Mouse (Mus musculus): Measurements from ENCODE around the gene Cpm. TPM values are rescaled to one million over a fixed set of nuclear protein-coding genes. Genes with fewer than 3 reads are reported as not detected.

Cpm gene
- polyA plus RNA-seq, 1 experiment, result 13.6 TPM

DNA sequence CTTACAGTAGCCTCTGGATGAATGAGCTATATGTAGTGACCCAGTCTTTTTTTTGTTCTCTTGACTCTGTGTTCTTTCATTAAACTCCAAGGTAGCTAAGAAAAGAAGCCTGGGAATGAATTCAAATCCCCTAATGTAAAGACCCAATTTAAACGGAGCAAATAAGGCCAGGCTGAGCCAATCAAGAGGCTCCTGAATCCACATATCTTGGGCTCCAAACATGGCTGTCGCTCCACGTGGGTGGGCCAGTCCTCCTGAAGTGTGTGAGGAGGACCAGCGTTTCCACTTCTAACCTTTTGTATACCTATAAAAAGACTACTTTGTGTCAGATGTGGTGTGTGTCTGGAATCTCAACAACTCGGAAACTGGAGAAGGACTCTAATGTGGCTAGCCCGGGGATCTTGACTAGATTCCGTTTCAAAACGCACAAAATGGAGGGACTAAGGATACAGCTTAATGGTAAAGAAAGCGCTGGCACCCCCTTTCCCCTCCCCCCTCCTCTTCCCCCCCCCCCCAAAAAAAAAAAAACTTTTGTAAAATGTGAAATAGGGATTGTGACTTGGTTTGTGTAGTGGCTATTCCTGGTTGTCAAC is 98.3 kb downstream of the Cpm start:
- Histone ChIP-seq H3K27me3 (ENCODE audit: control insufficient read depth, insufficient read depth, low read length) (no peaks in the 10 kb centered on the region), H3K27ac (ENCODE audit: insufficient read depth, low read length) (no peak overlapping the region), H3K4me3 (replicated peaks; ENCODE audit: insufficient read depth, low read depth, low read length) (no peak overlapping the region), H3K4me1 (ENCODE audit: control insufficient read depth, insufficient read depth, low read length) (no peaks in the 10 kb centered on the region)
- 88% methylated on average over 9 of the region's 9 CpGs for WGBS
- no peak for DNase-seq
- no peak for TF ChIP-seq CTCF (IDR thresholded peaks at IDR 0.05; ENCODE audit: borderline replicate concordance, insufficient read depth, low read depth, low read length)
- no peak for TF ChIP-seq POLR2A (IDR thresholded peaks at IDR 0.05; ENCODE audit: borderline replicate concordance, insufficient read depth, low read length)

DNA sequence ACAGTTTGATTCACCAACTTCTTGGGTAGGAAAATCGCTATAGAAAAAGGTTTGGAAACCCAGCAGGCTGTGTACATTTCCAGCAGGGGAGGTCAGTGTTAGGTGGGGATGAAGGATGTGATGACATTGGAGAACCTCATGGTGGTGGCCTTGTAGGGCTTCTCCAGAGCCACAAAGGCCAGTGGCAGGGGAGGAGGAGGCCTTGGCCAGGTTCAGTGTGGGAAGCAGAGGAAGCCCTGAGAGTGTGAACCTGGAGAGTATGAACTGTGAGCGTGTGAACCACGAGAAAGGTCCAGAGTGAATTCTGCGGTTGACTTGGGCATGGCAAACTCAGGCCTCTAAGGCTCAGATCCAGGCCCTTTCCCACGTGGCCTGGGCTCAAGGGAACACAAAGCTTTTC is 99.3 kb downstream of the Cpm start:
- TF ChIP-seq CTCF (IDR thresholded peaks at IDR 0.05; ENCODE audit: borderline replicate concordance, insufficient read depth, low read depth, low read length) (no peak), POLR2A (IDR thresholded peaks at IDR 0.05; ENCODE audit: borderline replicate concordance, insufficient read depth, low read length) (no peak)
- Histone ChIP-seq H3K4me1 (ENCODE audit: control insufficient read depth, insufficient read depth, low read length) (no peaks in the 10 kb centered on the region), H3K27ac (ENCODE audit: insufficient read depth, low read length) (no peak overlapping the region), H3K27me3 (ENCODE audit: control insufficient read depth, insufficient read depth, low read length) (no peaks in the 10 kb centered on the region), H3K4me3 (replicated peaks; ENCODE audit: insufficient read depth, low read depth, low read length) (no peak overlapping the region)
- no peak for DNase-seq
- 84% methylated on average over 5 of the region's 5 CpGs for WGBS

DNA sequence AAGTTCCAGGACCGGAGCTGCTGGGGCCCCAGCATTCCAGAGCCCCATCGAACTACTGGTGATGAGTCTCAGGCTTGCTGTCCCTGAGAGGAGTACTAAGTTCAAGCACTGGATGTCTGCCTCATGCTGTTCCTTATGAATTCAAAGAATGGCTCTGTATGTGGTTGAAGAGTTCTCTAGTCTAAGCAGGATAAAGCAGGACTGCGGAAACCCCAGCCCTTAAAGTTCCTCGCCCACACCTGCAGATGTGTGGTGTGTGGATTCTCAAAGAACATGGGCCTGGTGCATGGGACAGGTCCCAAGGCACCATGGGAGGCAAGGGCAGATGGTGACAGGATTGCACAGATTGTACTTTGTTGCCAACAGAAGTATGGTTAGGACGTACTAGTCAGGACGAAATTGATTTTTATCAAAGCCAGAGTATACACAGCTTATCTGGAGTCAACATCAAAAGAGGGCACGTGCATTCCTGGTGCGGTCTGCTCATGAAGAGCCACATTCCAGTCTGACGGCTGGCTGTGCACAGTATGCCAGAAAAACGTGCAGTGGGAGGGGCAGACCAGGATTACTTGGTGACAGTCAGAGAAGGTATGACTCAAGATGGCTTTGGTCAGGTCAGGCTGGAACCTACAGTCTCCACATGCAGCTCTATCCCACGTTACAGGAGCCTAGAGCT is 100.0 kb downstream of the Cpm start:
- H3K4me3 ChIP-seq (replicated peaks; ENCODE audit: insufficient read depth, low read depth, low read length), result no peak overlapping the region
- TF ChIP-seq CTCF (IDR thresholded peaks at IDR 0.05; ENCODE audit: borderline replicate concordance, insufficient read depth, low read depth, low read length) (no peak), POLR2A (IDR thresholded peaks at IDR 0.05; ENCODE audit: borderline replicate concordance, insufficient read depth, low read length) (no peak)
- 61% methylated on average over 11 of the region's 11 CpGs for WGBS
- no peaks in the 10 kb centered on the region for H3K4me1 ChIP-seq (ENCODE audit: control insufficient read depth, insufficient read depth, low read length)
- DNase-seq, result no peak
- H3K27ac ChIP-seq (ENCODE audit: insufficient read depth, low read length), result no peak overlapping the region
- no peaks in the 10 kb centered on the region for H3K27me3 ChIP-seq (ENCODE audit: control insufficient read depth, insufficient read depth, low read length)

DNA sequence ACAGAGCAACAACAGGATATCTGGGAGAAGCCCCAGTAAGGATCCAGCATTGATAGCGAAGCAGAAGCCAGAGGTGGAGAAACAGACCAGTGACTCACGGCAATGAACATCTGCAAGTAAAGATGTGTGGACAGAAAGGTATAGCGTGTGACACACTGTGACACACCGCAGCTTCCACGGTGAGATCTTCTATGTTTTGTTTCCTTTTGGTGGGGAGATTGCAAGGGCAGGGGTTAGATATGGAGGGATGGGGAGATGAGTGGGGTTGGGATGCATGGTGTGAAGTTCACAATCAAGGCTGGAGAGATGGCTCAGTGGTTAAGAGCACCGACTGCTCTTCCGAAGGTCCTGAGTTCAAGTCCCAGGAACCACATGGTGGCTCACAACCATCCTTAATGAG is 100.8 kb downstream of the Cpm start:
- no peaks in the 10 kb centered on the region for H3K4me1 ChIP-seq (ENCODE audit: control insufficient read depth, insufficient read depth, low read length)
- no peak for TF ChIP-seq POLR2A (IDR thresholded peaks at IDR 0.05; ENCODE audit: borderline replicate concordance, insufficient read depth, low read length)
- no peak for TF ChIP-seq CTCF (IDR thresholded peaks at IDR 0.05; ENCODE audit: borderline replicate concordance, insufficient read depth, low read depth, low read length)
- no peaks in the 10 kb centered on the region for H3K27me3 ChIP-seq (ENCODE audit: control insufficient read depth, insufficient read depth, low read length)
- H3K4me3 ChIP-seq (replicated peaks; ENCODE audit: insufficient read depth, low read depth, low read length), result no peak overlapping the region
- no peak overlapping the region for H3K27ac ChIP-seq (ENCODE audit: insufficient read depth, low read length)
- DNase-seq, result no peak
- WGBS, result 95% methylated on average over 7 of the region's 7 CpGs

DNA sequence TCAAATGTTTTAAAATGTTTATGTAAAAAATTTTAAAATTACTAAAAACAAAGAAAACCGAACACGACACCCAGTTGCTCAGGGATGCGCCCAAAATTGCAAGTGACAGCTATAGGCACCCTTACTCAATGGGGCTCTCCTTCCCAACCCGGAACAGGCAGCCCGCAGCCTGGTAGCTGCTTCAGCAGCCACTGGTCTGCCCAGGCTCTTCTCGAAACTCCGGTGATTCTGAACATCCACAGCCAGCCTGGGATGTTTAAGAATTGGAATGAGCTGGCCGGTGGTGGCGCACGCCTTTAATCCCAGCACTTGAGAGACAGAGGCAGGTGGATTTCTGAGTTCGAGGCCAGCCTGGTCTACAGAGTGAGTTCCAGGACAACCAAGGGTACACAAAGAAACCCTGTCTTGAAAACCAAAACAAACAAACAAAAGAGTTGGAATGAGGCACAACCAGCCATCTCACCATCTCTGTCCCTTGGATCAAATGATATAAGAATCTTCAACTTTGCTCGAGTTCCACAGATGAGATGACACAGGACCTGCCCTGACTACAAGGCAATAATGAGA is 101.4 kb downstream of the Cpm start:
- no peaks in the 10 kb centered on the region for H3K4me1 ChIP-seq (ENCODE audit: control insufficient read depth, insufficient read depth, low read length)
- H3K4me3 ChIP-seq (replicated peaks; ENCODE audit: insufficient read depth, low read depth, low read length), result no peak overlapping the region
- DNase-seq, result no peak
- H3K27ac ChIP-seq (ENCODE audit: insufficient read depth, low read length), result no peak overlapping the region
- H3K27me3 ChIP-seq (ENCODE audit: control insufficient read depth, insufficient read depth, low read length), result no peaks in the 10 kb centered on the region
- WGBS, result 95% methylated on average over 12 of the region's 12 CpGs
- TF ChIP-seq POLR2A (IDR thresholded peaks at IDR 0.05; ENCODE audit: borderline replicate concordance, insufficient read depth, low read length), result no peak
- no peak for TF ChIP-seq CTCF (IDR thresholded peaks at IDR 0.05; ENCODE audit: borderline replicate concordance, insufficient read depth, low read depth, low read length)

DNA sequence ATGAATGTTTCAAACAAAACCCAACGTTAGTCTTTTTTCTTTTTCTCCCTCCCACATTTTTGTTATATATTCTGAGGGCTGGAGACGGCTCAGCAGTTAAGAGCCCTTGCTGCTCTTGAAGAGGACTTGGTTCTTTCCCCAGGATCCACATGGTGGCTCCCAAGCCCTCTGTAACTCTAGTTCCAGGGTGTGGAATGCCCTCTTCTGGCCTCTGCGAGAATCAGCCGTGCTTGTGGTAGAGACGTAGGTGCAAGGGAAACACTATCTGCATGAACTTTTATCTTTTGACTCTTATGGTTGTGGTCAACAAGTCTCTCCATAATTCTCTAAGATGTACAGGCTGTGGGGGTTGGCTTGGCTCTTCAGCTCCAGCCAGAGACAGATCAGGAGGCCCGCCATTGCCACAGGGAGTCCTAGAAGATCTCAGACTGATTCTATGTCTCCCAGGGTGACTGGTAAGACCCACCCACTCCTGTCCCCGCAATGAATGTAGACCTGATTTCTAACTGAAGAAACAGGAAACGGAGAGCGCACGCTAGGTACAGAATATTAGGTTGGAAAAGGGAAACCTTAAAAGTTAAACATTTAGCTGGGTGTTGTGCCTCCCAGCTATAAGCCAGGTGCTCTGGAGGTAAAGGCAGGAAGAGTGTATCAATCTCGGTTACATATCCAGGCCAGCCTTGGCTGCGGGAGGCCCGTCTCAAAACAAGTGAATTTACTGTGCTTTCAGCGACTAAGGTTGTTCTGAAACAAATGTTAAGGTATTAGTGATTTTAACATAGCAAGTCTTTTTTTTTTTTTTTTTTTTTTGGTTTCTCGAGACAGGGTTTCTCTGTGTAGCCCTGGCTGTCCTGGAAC is 102.2 kb downstream of the Cpm start:
- no peak overlapping the region for H3K27ac ChIP-seq (ENCODE audit: insufficient read depth, low read length)
- TF ChIP-seq POLR2A (IDR thresholded peaks at IDR 0.05; ENCODE audit: borderline replicate concordance, insufficient read depth, low read length) (no peak), CTCF (IDR thresholded peaks at IDR 0.05; ENCODE audit: borderline replicate concordance, insufficient read depth, low read depth, low read length) (peak; percentile 42; the same call in 1 of the 2 replicates)
- H3K4me3 ChIP-seq (replicated peaks; ENCODE audit: insufficient read depth, low read depth, low read length), result no peak overlapping the region
- no peaks in the 10 kb centered on the region for H3K27me3 ChIP-seq (ENCODE audit: control insufficient read depth, insufficient read depth, low read length)
- H3K4me1 ChIP-seq (ENCODE audit: control insufficient read depth, insufficient read depth, low read length), result no peaks in the 10 kb centered on the region
- 58% methylated on average over 15 of the region's 15 CpGs for WGBS
- peak in 1 of 2 experiments; percentile 25 for DNase-seq

DNA sequence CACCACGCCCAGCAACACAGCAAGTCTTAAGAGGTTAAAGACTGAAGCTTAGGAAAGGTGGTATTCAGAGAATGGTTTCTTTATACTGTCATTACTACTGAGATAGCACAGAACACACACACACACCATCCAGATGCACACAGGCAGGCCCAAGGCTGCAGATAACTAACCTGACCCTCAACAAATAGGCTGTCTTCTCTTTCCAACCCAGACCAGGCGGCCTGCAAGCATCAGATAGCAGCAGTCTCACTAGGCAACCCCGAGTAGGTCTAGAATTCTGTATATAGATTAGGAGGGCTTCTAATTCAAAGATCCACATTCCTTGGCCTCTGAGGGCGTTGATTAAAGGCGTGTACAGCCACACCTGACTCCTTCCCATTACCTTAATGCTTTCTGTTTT is 102.9 kb downstream of the Cpm start:
- Histone ChIP-seq H3K4me3 (replicated peaks; ENCODE audit: insufficient read depth, low read depth, low read length) (no peak overlapping the region), H3K27ac (ENCODE audit: insufficient read depth, low read length) (no peak overlapping the region), H3K27me3 (ENCODE audit: control insufficient read depth, insufficient read depth, low read length) (no peaks in the 10 kb centered on the region), H3K4me1 (ENCODE audit: control insufficient read depth, insufficient read depth, low read length) (no peaks in the 10 kb centered on the region)
- TF ChIP-seq POLR2A (IDR thresholded peaks at IDR 0.05; ENCODE audit: borderline replicate concordance, insufficient read depth, low read length) (no peak), CTCF (IDR thresholded peaks at IDR 0.05; ENCODE audit: borderline replicate concordance, insufficient read depth, low read depth, low read length) (no peak)
- 95% methylated on average over 5 of the region's 5 CpGs for WGBS
- no peak for DNase-seq

Data from cerebellum, adult 2 months (tissue).